Mouse (Mus musculus) embryo, embryonic 11.5 days (tissue): Measurements from ENCODE around the gene Mob1a.
"Not testable (repeated sequence)": the region's sequence is repeated elsewhere in the genome, so short reads cannot be mapped to it uniquely, and the experiment has no call there.

Experiments used
- DNase-seq: peaks from one replicate; pipeline ENCODE4 v3.0.0-alpha.2; 2012; ENCODE audit warnings: low read depth, low spot score

Gene Mob1a

DNA sequence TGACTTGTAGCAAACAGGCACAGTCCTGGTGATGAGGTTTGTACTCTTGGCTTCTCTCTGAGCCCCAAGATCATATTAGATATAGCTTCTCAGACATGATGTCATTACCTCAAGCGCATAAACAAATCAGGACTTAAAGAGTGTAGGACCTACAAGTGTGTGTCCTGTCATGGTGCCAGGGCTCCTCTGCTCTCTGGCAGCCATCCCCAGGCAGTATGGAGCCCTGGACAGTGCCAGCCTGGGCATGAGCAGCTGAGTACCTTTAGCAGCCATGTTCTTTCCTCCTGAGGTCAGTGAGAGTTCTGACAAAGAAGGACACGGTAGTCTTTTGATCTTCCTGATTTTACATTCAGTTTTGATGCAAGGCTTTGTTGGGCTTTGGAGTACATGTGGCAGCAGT, 17.1 kb downstream of the Mob1a start:
- no peak for DNase-seq

DNA sequence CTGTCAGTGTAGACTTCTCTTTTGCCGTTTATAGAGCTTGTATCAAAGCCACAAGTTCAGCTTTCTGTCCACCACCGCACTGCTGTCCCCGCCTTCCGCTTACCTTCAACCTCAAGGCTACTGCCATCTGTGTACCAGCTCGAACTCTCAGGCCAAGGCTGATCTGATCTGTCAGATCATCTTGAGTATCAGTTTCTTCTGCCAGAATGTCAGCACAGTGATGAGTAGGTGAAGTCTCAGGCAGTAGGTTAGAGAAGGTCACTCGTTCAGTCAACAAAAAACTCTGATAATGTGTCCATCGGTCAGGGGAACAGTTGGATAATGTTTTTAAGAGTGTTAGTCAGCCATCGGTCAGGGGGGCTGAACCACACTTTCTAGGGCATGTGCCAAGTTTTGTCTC, 19.5 kb downstream of the Mob1a start:
- not testable (repeated sequence) for DNase-seq

DNA sequence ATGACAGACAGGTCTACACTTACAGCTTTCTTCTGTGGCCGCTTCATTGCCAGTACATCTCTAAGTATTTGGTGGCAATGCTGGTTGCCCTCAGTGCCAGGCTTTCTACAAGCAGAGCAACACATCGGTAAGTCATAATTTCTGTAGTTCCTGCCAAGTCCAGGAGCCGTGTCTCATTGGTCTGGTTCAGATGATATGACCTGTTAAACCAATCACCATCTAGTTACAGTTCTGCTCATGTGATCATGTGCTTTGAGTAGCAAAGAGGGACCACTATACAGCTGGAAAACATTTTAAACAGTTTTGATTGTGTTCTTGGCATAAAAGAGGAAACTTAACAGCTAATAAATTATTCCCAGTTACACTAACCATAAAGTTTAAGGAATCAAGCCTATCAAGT, 22.1 kb downstream of the Mob1a start:
- no peak for DNase-seq

DNA sequence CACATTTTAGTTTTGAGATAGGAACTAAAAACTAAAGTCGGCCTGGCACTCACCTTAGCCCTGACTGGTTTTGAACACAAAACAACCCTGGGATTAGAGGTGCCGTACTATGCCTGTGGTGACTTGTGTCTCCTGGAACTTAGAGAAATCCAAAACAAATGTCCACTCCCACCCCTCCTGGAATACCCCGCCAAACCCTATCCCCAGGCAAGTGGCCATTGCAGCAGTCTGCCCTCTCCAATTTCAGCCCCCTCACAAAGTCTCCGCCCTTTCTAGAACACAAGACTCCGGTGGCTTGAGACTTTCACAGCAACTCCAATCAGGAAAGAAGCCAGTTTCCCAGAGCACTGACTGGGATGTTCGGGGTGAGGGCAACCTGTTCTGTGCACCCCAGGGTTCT, 23.1 kb downstream of the Mob1a start, which contains the start of gene Bola3:
TSS of gene Bola3 (plus strand) at position 275 of the 400 bp plus-strand sequence.
- DNase-seq, result no peak

DNA sequence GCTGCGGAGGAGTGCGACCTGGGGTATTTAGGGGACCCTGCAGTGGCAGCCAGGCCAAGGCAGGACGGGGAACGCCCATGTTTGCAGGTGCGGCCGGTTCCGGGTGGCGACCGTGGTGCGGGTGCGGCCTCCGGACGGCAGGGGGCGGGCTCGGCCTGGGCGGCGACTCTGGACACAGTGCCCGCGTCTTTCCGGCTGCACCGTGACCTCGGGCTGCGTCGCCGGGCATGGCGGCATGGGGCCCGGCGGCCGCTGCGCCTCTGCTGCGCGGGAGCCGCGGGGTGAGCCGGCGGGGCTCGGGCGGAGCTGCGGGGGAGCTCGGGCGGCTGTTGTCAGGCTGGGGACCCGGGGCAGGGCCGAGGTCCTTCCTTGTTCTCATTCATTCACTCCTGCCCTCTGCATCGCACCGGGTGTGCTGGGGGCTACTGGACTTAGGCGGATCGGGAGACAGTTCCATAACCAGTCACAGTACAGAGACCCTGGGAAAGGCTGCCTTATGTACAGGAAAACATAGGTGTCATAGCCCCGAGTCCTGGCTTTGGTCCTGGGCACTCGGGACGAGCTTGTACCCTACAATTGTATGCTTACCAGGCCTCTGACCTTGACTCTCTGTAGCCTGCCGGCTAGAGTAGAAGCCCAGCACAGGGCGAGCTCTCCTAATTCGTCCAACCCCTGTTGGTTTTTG, 23.6 kb downstream of the Mob1a start:
- peak; percentile 67 for DNase-seq

DNA sequence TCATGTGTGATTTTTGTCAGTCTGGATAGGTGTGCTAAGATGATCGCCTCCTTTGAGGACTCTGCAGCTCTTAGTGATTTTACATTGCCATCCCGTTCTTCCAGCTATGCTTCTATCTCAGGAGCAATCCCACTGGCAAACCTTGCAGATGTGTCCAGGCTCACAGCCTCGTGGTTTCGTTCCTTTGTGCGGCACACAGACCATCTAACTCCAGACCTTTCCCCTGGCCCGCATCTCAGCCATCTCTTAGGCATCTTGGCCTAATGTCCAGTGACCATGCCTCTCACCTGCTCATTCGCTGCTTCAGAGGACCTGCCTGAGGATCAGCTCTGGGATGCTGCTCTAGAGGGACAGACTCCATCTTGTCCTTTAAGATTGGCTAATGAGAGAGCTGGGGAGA, 24.4 kb downstream of the Mob1a start:
- DNase-seq, result no peak

DNA sequence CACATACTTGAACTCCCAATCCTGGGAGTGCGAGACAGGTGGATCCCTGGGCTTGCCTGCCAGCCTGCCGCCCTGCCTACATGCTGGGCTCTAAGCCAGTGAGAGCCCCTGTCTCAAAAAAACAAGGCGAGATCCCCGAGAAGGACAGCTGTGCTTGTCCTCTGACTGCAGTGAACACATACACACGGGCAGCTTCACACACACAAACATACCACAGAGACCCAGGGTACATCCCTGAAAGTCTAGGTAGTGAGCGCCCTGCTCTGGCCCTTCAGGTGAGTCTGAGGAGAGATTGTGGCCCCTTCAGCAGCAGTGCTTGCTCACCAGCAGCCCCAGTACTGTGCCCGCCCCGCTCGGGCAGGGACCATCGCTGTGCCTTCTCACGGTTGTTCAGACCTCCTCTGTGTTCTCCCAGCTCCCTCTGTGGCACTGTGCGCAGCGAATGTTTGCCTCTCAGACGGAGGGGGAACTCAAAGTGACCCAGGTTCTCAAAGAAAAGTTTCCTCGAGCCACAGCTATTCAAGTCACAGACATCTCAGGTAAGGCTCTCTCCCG, 25.1 kb downstream of the Mob1a start:
- no peak for DNase-seq

DNA sequence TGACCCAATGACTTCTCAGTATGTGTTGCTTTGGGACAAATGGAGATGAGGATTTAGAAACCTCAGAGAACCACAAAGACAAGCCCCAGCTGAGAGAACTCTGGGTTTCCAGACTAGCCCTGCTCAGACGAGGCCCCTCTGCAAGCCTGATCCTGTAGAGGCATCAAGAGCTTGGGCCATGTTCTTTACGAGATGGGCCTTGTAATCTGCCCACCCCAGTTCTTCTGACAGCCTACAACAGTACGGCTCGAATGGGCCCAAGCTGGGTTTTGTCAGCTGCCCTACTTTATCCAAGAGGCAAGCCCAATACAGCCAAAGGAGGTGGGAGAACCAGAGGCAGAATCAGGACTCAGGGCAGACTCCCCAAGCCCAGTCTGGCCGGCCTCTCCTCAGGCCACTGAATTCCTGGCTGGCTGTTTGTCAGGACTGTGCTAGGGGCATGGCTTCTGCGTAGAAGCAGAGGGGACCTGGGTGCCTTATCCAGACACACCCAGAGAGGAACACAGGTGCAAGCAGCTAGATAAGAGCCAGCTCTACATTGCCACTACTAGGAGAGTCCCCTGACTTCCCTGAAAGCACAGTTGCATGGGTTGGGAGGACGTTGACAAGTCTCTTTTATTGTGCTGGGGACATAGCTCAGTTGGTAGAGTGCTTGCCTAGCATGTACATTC, 25.8 kb downstream of the Mob1a start:
- no peak for DNase-seq

DNA sequence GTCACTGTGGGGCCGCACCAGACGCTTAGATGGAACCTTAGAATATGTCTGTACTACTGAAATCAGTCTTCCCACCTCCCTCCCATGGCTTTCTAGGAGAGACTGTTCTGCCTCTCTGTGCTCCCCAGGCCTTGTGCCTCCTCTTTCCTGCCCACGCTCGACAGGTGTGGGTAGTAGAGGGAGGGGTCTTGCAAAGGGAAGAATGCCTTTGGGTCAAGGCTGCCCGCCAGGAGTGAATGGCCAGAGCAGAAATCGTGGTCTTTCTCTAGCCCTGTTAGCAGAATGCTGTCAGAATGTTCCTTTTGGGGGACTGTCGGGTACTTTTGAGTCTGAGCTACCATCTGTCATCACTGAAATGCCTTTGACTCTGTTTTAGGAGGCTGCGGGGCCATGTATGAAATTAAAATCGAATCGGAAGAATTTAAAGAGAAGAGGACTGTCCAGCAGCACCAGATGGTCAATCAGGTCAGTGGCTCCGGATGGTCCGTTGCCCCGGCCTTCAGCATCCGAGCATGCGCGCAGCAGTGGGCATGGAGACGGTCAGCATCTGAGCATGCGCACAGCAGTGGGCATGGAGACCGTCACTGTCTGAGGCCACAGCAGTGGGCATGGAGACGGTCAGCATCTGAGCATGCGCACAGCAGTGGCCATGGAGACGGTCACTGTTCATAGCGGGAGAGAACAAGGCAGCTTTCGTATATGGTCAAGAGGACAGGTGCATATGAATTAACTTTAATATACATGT, 27.0 kb downstream of the Mob1a start:
- no peak for DNase-seq

DNA sequence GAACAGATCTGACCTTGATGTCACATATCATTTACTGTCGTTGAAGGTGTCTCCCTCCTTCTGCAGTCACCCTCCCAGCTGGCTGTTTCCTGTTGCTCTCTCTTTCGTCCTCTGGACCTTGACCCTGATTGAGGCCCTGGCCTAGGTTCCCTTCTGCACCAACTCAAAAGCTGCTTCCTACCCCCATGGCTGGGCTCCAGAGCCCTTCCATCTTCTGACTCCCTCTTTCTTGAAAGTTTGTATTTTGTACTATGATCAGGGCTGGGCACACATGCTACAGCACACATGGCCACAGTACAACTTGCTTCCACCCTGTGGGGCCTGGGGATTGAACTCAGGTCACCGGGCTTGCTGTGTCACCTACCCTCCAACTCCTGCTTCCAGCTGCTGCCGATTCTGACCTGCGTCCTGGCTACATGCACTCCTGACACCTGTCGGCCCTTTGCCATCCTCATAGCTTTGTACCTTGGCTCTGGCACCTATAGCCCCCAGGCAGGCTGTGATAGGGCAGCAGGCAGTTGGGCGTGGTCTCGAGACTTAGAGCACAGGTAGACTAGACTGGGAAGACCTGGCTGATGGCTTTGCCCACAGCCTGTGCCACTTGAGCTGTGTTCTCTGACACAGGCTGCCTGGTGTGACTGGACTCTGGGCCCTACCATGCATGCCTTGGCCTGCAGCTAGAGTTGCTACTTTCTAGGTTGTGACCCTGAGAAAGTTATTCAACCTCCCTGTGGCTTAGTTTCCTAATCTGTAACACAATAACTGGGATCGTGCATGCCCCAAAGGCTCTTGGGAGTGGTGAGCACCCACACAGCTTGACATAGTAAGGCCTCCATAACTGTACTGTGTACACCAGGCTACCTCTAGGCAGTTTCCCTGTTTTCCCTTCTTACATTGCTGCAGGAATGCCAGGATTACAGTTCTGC, 29.3 kb downstream of the Mob1a start:
- DNase-seq, result no peak

DNA sequence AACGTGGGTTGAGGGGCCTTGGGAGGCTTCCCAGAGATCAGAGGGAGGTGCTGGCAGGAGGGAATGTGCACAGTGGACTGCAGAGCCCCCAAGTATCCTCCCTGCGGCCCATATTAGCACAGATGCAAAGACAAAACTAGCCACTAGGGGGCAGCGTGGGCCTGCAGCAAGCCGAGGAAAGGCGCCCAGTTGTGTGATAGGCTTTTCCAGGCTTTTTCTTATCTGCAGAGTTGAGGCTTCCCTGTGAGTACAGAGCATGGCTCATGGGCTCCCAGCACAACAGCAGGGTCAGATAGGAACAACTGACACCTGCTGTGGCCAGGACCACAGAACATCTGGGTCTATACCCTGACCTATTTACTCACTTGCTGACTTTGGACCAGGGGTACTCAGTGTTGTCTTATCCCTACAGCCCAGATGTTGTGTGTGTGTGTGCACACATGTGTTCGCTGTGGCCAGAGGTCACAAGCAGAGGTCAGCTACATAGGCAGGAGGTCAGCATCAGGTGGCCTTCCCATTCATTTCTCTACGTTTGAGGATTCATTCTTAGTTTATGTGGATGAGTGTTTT, 30.8 kb downstream of the Mob1a start:
- DNase-seq, result peak; percentile 61

DNA sequence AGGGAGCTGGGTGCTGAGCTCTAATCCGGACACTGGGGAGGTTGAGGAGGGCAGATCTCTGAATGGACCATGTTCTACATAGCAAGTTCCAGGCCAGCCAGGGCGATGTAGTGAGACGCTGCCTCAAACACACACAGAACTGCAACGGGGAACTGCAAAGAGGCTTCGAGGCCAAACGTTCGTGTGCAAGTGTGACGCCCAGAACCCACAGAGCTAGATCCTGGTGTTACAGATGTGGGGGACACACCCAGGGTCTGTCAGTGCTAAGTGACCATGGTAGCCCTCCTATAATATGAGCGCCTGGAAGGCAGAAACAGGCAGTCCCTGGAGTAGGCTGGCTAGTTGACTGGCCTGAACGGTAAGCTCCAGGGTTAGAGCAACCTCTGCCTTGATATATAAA, 31.6 kb downstream of the Mob1a start:
- no peak for DNase-seq

DNA sequence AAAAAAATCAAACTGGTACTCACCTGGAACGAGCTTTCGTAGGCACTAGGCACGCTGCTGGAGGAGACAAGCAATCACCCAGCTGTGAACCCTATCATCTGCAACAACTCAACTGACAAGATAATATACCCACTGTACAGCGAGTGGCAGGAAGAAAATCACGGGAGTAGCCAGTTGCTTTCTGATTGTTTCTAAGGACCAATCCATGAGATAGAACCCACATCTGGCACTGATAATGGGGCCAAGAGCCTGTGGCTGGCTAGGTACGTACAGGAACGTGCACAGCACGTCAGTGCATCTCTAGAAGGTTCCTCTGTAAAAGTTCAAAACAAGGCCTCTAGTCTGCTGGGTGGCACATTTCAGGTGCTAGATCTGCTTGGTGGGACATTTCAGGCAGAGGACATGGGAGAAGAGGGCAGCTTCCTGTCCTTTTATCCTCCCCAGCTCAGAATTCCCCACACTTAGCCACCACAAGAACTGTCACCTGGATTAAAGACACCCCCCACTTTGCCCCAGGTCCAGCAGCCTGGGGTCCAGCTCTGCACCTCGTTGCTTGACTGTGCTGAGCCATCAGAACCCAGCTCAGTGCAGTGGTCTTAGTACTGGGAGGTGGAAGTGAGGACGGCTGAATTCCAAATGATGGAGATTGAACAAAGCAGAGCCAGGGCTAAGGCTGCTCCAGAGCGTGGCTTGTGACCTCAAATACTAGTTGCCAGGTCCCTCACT, 35.9 kb downstream of the Mob1a start:
- no peak for DNase-seq

DNA sequence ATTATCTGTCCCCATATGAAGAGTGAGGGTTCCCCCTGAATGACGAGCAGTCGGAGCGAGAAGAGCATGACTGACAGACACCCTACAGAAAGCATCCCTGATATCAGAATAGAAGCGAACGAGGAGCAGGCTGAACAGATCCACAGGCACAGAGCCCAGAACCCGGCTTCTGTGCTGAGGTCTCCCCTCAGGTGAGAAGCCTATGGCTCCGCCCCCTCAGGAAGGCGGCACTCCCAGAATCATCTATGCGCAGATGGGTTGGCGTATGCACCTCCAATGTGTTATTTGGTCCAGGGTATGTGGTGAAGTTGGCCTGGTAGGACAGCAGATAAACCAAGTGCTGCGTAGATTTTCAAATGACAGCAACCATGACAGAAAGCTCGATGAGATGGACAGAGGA, 37.3 kb downstream of the Mob1a start:
- DNase-seq, result no peak

DNA sequence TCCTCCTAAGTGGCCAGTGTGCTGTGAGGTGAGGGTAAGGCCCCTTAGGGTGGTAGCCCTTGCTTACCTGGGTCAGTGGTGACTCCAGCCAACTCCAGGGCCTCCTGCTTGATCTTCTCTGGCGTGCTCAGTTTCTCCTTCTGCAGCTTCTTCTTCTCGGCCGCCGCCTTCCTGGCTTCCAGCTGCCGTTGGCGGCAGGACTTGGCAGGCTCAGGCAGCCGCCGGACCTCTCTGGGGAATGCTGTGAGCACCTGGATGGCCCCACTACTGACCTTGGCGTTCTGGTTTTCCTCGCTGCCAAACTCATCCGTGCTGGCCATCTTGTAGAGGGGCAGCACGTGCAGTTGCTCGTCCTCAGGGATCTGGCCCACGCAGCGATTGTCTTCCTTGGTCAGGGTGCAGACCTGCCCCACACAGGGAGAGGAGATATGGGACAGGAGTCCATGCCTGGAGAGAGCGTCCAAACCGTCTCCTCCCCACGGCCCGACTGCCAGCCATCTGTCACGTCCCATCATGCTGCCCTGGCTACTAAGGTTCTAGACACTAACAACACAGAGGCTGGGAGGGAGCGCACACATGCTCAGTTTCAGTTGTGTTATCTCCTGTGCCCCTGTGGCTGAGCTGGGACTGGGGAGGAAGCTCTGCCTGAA, 44.6 kb downstream of the Mob1a start:
- no peak for DNase-seq

DNA sequence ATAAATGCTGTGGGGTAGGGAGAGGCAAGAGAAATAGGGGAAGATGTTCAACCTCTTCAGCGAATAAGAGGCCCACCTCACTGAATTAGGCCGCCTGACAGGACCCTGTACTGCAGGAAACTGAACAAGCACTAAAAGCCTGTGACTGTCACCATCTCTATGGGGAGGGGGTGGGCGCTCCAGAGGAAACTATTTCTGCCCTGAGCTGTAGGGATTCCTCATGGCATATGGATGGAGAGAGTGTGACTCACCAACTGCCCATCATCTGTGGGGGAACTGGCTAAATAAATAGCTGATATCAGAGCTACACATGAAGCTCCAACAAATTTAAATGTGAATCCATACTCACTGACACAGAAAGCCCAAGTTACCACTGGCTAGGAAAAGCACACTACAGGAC, 45.5 kb downstream of the Mob1a start:
- DNase-seq, result no peak

DNA sequence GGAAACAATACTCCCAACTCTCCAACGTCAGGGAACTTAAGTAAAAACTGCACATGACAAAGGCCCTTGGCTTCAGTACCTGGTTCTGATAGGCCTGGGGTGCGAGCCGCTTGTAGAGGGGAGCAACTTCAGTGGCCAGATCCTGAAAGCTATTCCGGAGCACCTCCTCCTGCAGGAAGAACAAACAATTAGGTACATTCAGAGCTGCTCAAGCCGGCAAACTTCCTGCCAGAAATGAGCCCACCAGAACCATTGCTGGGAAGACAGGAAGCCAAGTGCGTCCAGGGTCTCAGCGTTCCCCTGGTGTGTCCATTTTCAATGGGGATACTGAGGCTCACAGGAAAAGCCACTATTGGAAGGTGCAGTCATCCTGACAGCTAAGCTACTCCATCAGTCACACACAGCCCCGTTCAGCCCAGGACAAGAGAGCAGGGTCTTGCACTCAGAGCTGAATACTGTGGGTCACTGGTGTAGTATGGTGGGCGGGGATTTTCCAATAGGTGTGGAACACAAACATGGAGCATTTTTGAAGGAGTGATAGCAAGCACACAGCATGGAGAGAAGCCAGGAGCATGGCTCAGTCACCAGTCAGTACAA, 48.0 kb downstream of the Mob1a start:
- DNase-seq, result no peak

DNA sequence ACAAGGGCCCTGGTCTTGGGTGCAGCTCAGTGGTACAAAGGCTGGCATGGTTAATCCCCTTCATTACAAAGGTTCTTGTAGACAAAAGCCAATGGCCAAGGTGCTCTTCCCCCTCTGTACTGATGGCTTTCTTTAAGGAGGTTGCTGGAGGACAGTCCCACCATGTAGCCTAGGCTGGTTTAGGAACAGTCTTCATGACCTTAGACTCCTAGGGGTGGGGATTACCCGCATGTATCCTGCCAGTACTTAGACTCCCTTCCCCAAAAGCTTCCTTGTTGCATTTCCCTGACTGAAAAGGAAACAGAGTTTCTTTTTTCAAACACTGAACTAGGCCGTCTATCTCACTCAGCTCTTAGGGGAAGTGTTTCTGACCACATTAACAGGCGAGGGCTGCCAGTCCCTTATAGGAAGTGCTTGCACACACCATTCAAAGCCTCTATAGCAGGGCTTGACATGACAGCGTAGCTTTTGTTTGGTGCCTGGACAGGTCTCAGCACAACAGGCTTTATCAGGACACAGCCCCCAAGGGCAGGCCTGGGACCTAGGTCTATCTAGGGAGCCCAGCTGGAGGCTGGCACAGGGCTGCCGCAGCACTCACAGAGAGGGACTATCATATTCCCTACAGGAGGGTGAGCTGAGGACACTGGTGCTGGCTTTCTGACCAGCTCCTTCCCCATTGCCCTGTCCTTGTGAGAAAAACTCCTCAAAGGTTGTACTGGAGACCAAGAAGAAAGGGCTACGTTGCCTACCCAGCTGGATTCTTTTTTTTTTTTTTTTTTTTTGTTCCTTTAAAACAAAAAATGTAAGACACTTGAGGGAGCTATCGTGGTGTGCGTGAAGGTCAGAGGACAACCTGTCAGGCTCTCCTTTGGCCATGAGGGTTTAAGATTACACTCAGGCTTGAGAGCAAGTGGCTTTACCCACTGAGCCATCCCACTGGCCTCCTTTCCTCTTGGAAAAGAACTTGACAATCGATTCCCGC, 56.0 kb downstream of the Mob1a start:
- no peak for DNase-seq
